Mouse (Mus musculus) forebrain, embryonic 14.5 days (tissue): ENCODE results near the gene Kdm7a. TPM values are rescaled to one million over a fixed set of nuclear protein-coding genes. Genes with fewer than 3 reads are reported as not detected.
A peak's percentile ranks its signal among the peaks of the same experiment; 100 is the strongest.

ENCODE experiments used
- ATAC-seq: fragments of 200-750 bp; cut with Nextera tagmentation; 2 replicates; pipeline ENCODE4 v1.8.0; 2017; ENCODE audit warnings: mild to moderate bottlenecking, moderate library complexity
- DNase-seq: peaks from one replicate; pipeline ENCODE4 v3.0.0-alpha.2; 2015; ENCODE audit warnings: low spot score
- H3K27ac ChIP-seq: fragments of 300-500 bp; sonication (generic); 2 replicates; pipeline ENCODE4 v1.5.1; 2014; ENCODE audit warnings: low read depth, mild to moderate bottlenecking, control low read depth, low read length, moderate library complexity
- H3K27me3 ChIP-seq: fragments of 300-500 bp; sonication (generic); replicated peaks from 2 replicates; pipeline ENCODE4 v1.6.1; 2014; ENCODE audit warnings: low read length, control low read depth, mixed read lengths; ENCODE audit not compliant: control insufficient read depth, insufficient read depth
- H3K36me3 ChIP-seq: fragments of 300-500 bp; sonication (generic); 2 replicates; pipeline ENCODE4 v1.6.1; 2014; ENCODE audit warnings: low read length, control low read depth; ENCODE audit not compliant: control insufficient read depth, insufficient read depth
- H3K4me1 ChIP-seq: fragments of 300-500 bp; sonication (generic); 2 replicates; pipeline ENCODE4 v1.6.1; 2014; ENCODE audit warnings: antibody characterized with exemption, low read length, control low read depth; ENCODE audit not compliant: control insufficient read depth, insufficient read depth
- H3K4me2 ChIP-seq: fragments of 300-500 bp; sonication (generic); 2 replicates; pipeline ENCODE4 v1.6.1; 2014; ENCODE audit warnings: mild to moderate bottlenecking, control low read depth, low read length
- H3K4me3 ChIP-seq: fragments of 300-500 bp; sonication (generic); 2 replicates; pipeline ENCODE4 v1.5.1; 2014; ENCODE audit warnings: low read depth, low read length, control low read depth
- H3K9ac ChIP-seq: fragments of 300-500 bp; sonication (generic); 2 replicates; pipeline ENCODE4 v1.6.1; 2014; ENCODE audit warnings: mild to moderate bottlenecking, low read length, control low read depth, moderate library complexity
- H3K9me3 ChIP-seq: fragments of 300-500 bp; sonication (generic); replicated peaks from 2 replicates; pipeline ENCODE4 v1.6.1; 2016; ENCODE audit warnings: low read length, control low read depth, mixed read lengths; ENCODE audit not compliant: control insufficient read depth
- WGBS: fragments of 180-500 bp; shearing (Covaris S2); extraction: QIAGEN DNeasy Blood & Tissue Kit; methylation state at CpG from one replicate; pipeline ENCODE4 v1.1.7; 2014; 5-methylcytosine and 5-hydroxymethylcytosine counted together
- polyA plus RNA-seq: library from polyadenylated mRNA; unstranded; fragments of >200 nt; fragmentation: Nextera tagmentation; extraction: Ambion mirVana; gene quantifications from 2 replicates; pipeline ENCODE4 v1.2.1, GENCODE M21; 2014

The Kdm7a gene
- polyA plus RNA-seq, 1 experiment from 2014 or later = 4.7 TPM

GRCm38 (mm10) chr6:39217138-39217537 lies 10.5 kb upstream of the Kdm7a start:
- DNase-seq (no peak), ATAC-seq (no peak)
- Histone ChIP-seq H3K36me3 (no peaks in the 10 kb centered on the region), H3K4me3 (no peak overlapping the region), H3K4me2 (no peak overlapping the region), H3K9ac (no peak overlapping the region), H3K4me1 (no peaks in the 10 kb centered on the region), H3K27ac (no peak overlapping the region), H3K27me3 (no peaks in the 10 kb centered on the region), H3K9me3 (no peaks in the 10 kb centered on the region)
- WGBS = 93% methylated on average over 3 of the region's 3 CpGs

DNA sequence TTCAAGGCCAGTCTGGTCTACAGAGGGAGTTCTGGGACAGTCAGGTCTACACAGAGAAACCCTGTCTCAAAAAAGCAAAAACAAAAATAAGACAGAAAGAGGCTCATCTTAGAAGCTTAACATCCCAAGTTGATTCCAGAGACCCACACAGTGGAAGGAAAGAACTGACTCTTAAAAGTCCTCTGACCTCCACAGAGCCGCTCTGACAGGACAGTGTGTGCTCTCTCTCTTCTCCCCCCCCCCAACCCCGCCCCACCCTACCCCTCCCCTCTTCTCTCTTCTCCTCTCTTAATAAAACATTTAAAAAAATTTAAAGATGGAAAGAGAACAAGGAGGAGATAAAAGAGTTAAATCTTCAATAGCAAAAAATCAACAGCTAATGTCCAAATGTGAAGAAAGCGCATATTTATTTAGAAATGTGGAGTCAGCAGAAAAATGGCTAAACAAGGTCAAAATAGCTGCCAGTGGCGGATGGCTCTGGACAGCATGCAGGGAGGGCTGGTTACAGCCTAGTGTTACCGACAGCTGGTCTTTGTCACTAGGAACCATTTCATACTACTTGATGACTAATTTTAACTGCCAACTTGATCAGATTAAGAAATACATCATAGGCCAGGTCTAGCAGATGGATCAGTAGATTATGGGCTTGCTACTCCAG lies 8.5 kb upstream of the Kdm7a start:
- no peak overlapping the region for H3K4me3 ChIP-seq
- ATAC-seq (no peak), DNase-seq (no peak)
- H3K4me2 ChIP-seq = no peak overlapping the region
- H3K4me1 ChIP-seq = no peaks in the 10 kb centered on the region
- no peak overlapping the region for H3K27ac ChIP-seq
- no peaks in the 10 kb centered on the region for H3K27me3 ChIP-seq
- H3K36me3 ChIP-seq = no peaks in the 10 kb centered on the region
- WGBS = 78% methylated on average over 5 of the region's 5 CpGs
- H3K9me3 ChIP-seq = no peaks in the 10 kb centered on the region
- H3K9ac ChIP-seq = no peak overlapping the region

- Histone ChIP-seq H3K4me1 (no peaks in the 10 kb centered on the region), H3K36me3 (no peaks in the 10 kb centered on the region), H3K9ac (no peak overlapping the region), H3K9me3 (no peaks in the 10 kb centered on the region), H3K27me3 (no peaks in the 10 kb centered on the region), H3K27ac (no peak overlapping the region), H3K4me3 (no peak overlapping the region), H3K4me2 (no peak overlapping the region)
- WGBS = 73% methylated on average over 4 of the region's 4 CpGs
- ATAC-seq = no peak
- DNase-seq = peak; percentile 13
These were observed 3.1 kb upstream of the Kdm7a start for GRCm38 (mm10) chr6:39209677-39210076.

DNA sequence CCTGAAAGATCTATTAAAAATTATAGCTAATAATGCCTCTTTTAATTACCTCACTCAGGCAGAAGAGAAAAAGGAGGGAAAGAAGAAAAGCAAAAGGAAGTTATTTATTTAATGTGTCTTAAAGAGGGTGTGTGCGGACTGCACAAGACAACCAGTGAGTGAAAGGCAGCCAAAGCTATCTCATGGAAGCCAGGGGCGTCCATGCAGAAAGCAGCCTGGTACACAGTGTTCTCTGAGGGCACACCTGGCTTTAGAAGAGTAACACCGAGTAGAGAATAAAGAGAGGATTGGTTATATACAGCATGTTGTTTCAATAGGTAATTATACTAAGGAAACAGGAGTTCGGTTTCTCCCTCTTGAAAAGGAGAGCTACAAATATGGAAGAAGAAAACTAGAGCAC lies 1.6 kb upstream of the Kdm7a start:
- no peaks in the 10 kb centered on the region for H3K9me3 ChIP-seq
- no peak overlapping the region for H3K9ac ChIP-seq
- no peaks in the 10 kb centered on the region for H3K27me3 ChIP-seq
- 61% methylated on average over 4 of the region's 4 CpGs for WGBS
- no peaks in the 10 kb centered on the region for H3K36me3 ChIP-seq
- DNase-seq (no peak), ATAC-seq (no peak)
- H3K27ac ChIP-seq = no peak overlapping the region
- H3K4me1 ChIP-seq = no peaks in the 10 kb centered on the region
- H3K4me2 ChIP-seq = no peak overlapping the region
- H3K4me3 ChIP-seq = no peak overlapping the region

DNA sequence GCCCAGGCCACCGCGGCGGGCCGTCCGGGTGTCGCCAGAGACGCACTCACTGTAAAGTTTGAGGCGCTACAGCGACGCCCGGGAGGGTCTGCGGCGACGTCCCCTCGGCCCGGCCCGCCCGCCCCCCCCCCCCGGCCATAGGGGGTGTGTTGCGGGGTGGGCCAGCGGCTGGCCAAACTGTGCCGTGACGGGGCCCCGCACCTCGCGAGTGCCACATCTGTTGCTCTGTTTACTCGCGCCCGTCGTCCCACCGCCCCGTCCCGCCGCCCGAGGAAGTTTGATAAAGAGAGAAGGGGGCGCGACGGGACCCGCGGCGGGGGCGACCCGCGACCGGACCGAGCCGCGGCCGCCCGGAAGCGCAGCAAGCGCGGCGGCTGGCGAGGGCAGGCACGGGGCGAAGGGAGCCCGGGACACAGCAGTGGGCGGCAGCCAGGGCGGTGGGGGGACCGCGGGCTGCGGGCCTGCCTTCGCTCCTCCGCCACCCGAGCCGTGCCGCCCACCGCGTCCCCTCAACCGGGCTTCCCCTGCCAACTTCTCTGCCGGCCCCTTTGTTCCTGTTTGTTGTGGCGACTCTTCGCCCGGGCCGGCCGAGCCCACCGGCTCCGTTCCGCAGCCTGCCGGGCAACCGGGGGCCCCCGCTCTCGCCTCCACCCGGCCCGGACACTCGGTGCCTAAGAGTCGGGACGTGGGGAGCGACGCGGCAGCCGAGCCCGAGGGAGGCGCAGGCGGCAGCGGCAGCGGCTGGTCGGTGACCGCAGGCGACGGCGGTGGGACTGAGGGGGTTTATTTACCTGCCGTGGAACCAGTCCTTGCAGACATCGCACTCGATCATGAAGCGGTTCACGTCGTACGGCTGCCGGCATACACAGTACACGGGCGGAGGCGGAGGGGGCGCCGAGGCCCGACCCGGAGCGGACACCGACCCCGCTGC lies 674 bp downstream of the Kdm7a start:
- no peaks in the 10 kb centered on the region for H3K36me3 ChIP-seq

GRCm38 (mm10) chr6:39205064-39205649 lies 1.4 kb downstream of the Kdm7a start:
- ATAC-seq (peak; percentile 56), DNase-seq (peak; percentile 94)
- peak overlapping the region; percentile 77 for H3K4me2 ChIP-seq
- WGBS = under 1% methylated on average over 24 of the region's 30 CpGs
- no peaks in the 10 kb centered on the region for H3K9me3 ChIP-seq
- peak overlapping the region; percentile 91 for H3K27ac ChIP-seq
- H3K27me3 ChIP-seq = no peaks in the 10 kb centered on the region
- H3K4me3 ChIP-seq = peak overlapping the region; percentile 63
- H3K9ac ChIP-seq = peak overlapping the region; percentile 79
- no peaks in the 10 kb centered on the region for H3K4me1 ChIP-seq
- H3K36me3 ChIP-seq = no peaks in the 10 kb centered on the region

More for the DNA sequence above, 674 bp downstream of the Kdm7a start:
- Histone ChIP-seq H3K4me1 (no peaks in the 10 kb centered on the region), H3K27ac (peak overlapping the region; percentile 91), H3K9ac (peak overlapping the region; percentile 79), H3K27me3 (no peaks in the 10 kb centered on the region), H3K4me2 (peak overlapping the region; percentile 77), H3K9me3 (no peaks in the 10 kb centered on the region), H3K4me3 (peak overlapping the region; percentile 63)
- under 1% methylated on average over 76 of the region's 121 CpGs for WGBS
- DNase-seq (peak; percentile 33), ATAC-seq (peak; percentile 62)

DNA sequence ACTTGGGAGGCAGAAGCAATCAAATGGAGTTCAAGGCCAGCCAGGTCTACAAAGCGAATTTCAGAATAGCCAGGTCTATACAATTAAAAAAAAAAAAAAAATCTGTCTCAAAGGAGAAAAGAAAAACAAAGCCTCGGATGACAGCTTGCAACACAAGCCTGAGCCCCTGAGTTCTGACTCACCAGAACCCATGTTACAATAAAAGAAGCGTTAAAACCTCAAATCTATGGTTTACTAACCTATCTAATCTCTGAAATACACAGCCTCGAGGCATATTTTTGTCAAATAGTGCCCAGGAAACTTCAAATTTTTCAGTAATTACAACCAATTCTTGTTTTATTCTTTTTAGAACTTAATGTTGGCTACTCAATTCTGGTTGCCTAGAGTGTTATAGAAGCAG lies 2.1 kb downstream of the Kdm7a start:
- 67% methylated on average over 4 of the region's 4 CpGs for WGBS
- H3K4me1 ChIP-seq = no peaks in the 10 kb centered on the region

DNA sequence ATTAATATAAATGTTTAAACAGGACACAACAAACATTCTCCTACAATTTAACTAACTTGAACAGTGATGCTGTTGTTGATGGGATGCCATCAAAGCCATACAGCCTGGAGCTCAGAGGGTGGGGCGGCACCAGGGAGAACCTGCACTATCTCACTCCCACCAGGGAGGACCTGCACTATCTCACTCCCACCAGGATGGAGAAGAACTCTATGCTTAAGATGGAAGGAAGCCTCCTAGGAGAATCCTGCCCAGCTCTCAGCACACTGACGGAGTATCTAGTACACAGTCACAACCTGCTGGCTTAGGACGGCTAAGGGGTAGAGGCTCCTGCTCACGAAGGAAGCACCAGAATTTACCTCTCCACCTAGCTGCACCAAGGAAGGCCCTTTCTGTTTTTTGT lies 3.4 kb downstream of the Kdm7a start:
- WGBS = 90% methylated on average over 4 of the region's 4 CpGs
- H3K9ac ChIP-seq = peak overlapping the region; percentile 2; the same call in 1 of the 2 replicates

More for the DNA sequence above, 2.1 kb downstream of the Kdm7a start:
- Histone ChIP-seq H3K4me3 (0 out of 2 replicates have a peak overlapping the region, but pooled peaks have one; percentile 63), H3K27ac (no peak overlapping the region), H3K9me3 (no peaks in the 10 kb centered on the region), H3K9ac (no peak overlapping the region), H3K36me3 (no peaks in the 10 kb centered on the region), H3K27me3 (no peaks in the 10 kb centered on the region), H3K4me2 (peak overlapping the region; percentile 77)
- no peak for DNase-seq
- ATAC-seq = no peak

More for the DNA sequence above, 3.4 kb downstream of the Kdm7a start:
- Histone ChIP-seq H3K27me3 (no peaks in the 10 kb centered on the region), H3K36me3 (no peaks in the 10 kb centered on the region), H3K4me2 (no peak overlapping the region), H3K27ac (no peak overlapping the region), H3K4me1 (no peaks in the 10 kb centered on the region), H3K9me3 (no peaks in the 10 kb centered on the region), H3K4me3 (no peak overlapping the region)
- DNase-seq (no peak), ATAC-seq (no peak)
